Mouse (Mus musculus) layer of hippocampus, adult 8-10 months (tissue): Measurements from ENCODE around the gene Barx2. TPM values are rescaled to one million over a fixed set of nuclear protein-coding genes. Genes with fewer than 3 reads are reported as not detected.

Experiments
- DNase-seq, 2 experiments: peaks; one replicate each; pipeline ENCODE4 v3.0.0; 2022; ENCODE audit warnings: low spot score in 2 of 2
- total RNA-seq, 4 experiments: library from RNA; stranded (reverse); gene quantifications; 2 replicates each; pipeline ENCODE4 v1.2.4; 2022

The Barx2 gene
- total RNA-seq, 4 experiments from 2014 or later = 0.47 to 1.8 (median 1.1) TPM

- DNase-seq = no peak
Measured at GRCm38 (mm10) chr9:31894775-31895320, 18.4 kb downstream of the Barx2 start.

- DNase-seq = no peak
Measured at GRCm38 (mm10) chr9:31888333-31888732, 24.9 kb downstream of the Barx2 start.

- DNase-seq = no peak
Measured at GRCm38 (mm10) chr9:31886258-31886657, 27.0 kb downstream of the Barx2 start.

- DNase-seq = no peak
Measured at GRCm38 (mm10) chr9:31882376-31882775, 30.9 kb downstream of the Barx2 start.

- no peak for DNase-seq
Measured at GRCm38 (mm10) chr9:31875556-31875955, 37.7 kb downstream of the Barx2 start.

GRCm38 (mm10) chr9:31874236-31874635 lies 39.0 kb downstream of the Barx2 start:
- no peak for DNase-seq

- DNase-seq = no peak
Measured at GRCm38 (mm10) chr9:31871410-31871809, 41.9 kb downstream of the Barx2 start.

GRCm38 (mm10) chr9:31868823-31869460 lies 44.3 kb downstream of the Barx2 start:
- DNase-seq = no peak

GRCm38 (mm10) chr9:31863830-31864229 lies 49.4 kb downstream of the Barx2 start:
- no peak for DNase-seq

- DNase-seq = no peak
Measured at GRCm38 (mm10) chr9:31859446-31859845, 53.8 kb downstream of the Barx2 start.

- no peak for DNase-seq
Measured at GRCm38 (mm10) chr9:31858720-31859340, 54.4 kb downstream of the Barx2 start.

GRCm38 (mm10) chr9:31857512-31857911 lies 55.8 kb downstream of the Barx2 start:
- peak; percentile 6 to 43 for DNase-seq

GRCm38 (mm10) chr9:31856437-31856836 lies 56.8 kb downstream of the Barx2 start:
- no peak for DNase-seq

- DNase-seq = no peak
Measured at GRCm38 (mm10) chr9:31855668-31856067, 57.6 kb downstream of the Barx2 start.

- no peak for DNase-seq
Measured at GRCm38 (mm10) chr9:31851710-31852109, 61.6 kb downstream of the Barx2 start.

GRCm38 (mm10) chr9:31850706-31851105 lies 62.6 kb downstream of the Barx2 start:
- no peak for DNase-seq

- no peak for DNase-seq
Measured at GRCm38 (mm10) chr9:31849387-31849786, 63.9 kb downstream of the Barx2 start.

- DNase-seq = no peak
Measured at GRCm38 (mm10) chr9:31844614-31845013, 68.6 kb downstream of the Barx2 start.

GRCm38 (mm10) chr9:31841108-31841815 lies 72.0 kb downstream of the Barx2 start:
- DNase-seq = no peak

- DNase-seq = no peak
Measured at GRCm38 (mm10) chr9:31840571-31840970, 72.7 kb downstream of the Barx2 start.

- DNase-seq = no peak
Measured at GRCm38 (mm10) chr9:31840037-31840436, 73.2 kb downstream of the Barx2 start.
